Mouse (Mus musculus) heart, adult 2 months (tissue): ENCODE results near the gene Agtrap. TPM values are rescaled to one million over a fixed set of nuclear protein-coding genes. Genes with fewer than 3 reads are reported as not detected.
"Not testable (repeated sequence)": the region's sequence is repeated elsewhere in the genome, so short reads cannot be mapped to it uniquely, and the experiment has no call there.

Experiments
- DNase-seq, 2 experiments: peaks; one replicate each; pipeline ENCODE4 v3.0.0; 2021
- H3K27ac ChIP-seq: fragments of 200-600 bp; 2 replicates; pipeline ENCODE4 v1.8.1; 2022
- H3K27me3 ChIP-seq: fragments of 200-500 bp; 2 replicates; pipeline ENCODE4 v1.6.1; 2012; ENCODE audit warnings: mild to moderate bottlenecking, low read length, inconsistent platforms, mixed read lengths; ENCODE audit not compliant: control insufficient read depth, insufficient read depth
- H3K36me3 ChIP-seq: fragments of 200-500 bp; 2 replicates; pipeline ENCODE4 v1.6.1; 2012; ENCODE audit warnings: low read length, inconsistent platforms; ENCODE audit not compliant: control insufficient read depth, insufficient read depth
- H3K4me1 ChIP-seq: fragments of 200-500 bp; 2 replicates; pipeline ENCODE4 v1.6.1; 2011; ENCODE audit warnings: low read length; ENCODE audit not compliant: control insufficient read depth, insufficient read depth
- H3K4me3 ChIP-seq: fragments of 200-600 bp; 2 replicates; pipeline ENCODE4 v1.8.1; 2022
- H3K79me2 ChIP-seq: fragments of 200-500 bp; replicated peaks from 2 replicates; pipeline ENCODE4 v1.6.1; 2012; ENCODE audit warnings: mild to moderate bottlenecking, inconsistent platforms, low read length, moderate library complexity, mixed read lengths; ENCODE audit not compliant: control insufficient read depth, insufficient read depth
- H3K9ac ChIP-seq: fragments of 200-500 bp; 2 replicates; pipeline ENCODE4 v1.6.1; 2012; ENCODE audit warnings: low read depth, mild to moderate bottlenecking, control low read depth, inconsistent platforms, low read length, mixed read lengths
- CTCF ChIP-seq: fragments of 200-600 bp; IDR thresholded peaks from 2 replicates; pipeline ENCODE4 v1.8.1; 2022; ENCODE audit warnings: antibody characterized with exemption, mild to moderate bottlenecking, moderate library complexity
- EP300 ChIP-seq: fragments of 200-500 bp; IDR thresholded peaks from 2 replicates; pipeline ENCODE4 v1.6.1; 2011; ENCODE audit warnings: low read depth, low read length, control low read depth; ENCODE audit not compliant: insufficient read depth
- POLR2A ChIP-seq: fragments of 200-500 bp; IDR thresholded peaks from 2 replicates; pipeline ENCODE4 v1.6.1; 2011; ENCODE audit warnings: mild to moderate bottlenecking, low read depth, low read length, control low read depth; ENCODE audit not compliant: insufficient read depth
- WGBS: fragments of 180-500 bp; shearing (Covaris S2); methylation state at CpG from one replicate; pipeline ENCODE4 v1.1.7; 2018; 5-methylcytosine and 5-hydroxymethylcytosine counted together
- intact Hi-C: fragments of 180-260 bp; cut with DNase I; formaldehyde crosslinking; loops from one replicate; pipeline ENCODE4 v1.15.1; 2025
- polyA plus RNA-seq: library from polyadenylated mRNA; depleted of rRNA; stranded (reverse); fragments of >200 nt; gene quantifications from 2 replicates; pipeline ENCODE4 v1.2.3, GENCODE M21; 2012
- total RNA-seq, 2 experiments: library from RNA; stranded (reverse); gene quantifications; 2 replicates each; pipeline ENCODE4 v1.2.3; 2021

Agtrap gene
- total and polyA plus RNA-seq, 3 experiments: 38.3 to 47.1 (median 40.2) TPM

DNA sequence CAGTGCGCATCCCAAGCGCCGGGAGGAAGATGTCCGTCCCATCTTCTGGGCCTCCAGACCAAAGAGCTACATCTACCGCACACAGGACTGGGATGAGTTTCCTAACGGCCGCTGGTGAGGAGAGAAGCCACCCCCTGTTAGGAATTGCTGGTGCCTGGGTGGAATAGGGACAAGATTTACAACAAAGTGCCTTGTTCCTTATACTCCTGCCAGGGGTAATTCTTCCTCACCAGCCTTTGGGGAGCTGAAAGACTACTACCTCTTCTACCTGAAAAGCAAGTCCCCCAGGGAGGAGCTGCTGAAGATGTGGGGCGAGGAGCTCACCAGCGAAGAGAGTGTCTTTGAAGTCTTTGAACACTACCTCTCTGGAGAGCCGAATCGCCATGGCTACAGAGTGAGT lies 35.9 kb downstream of the Agtrap start:
- Histone ChIP-seq H3K9ac (no peak overlapping the region), H3K27ac (no peak overlapping the region), H3K79me2 (no peaks in the 10 kb centered on the region), H3K36me3 (no peaks in the 10 kb centered on the region), H3K27me3 (no peaks in the 10 kb centered on the region), H3K4me3 (no peak overlapping the region), H3K4me1 (no peaks in the 10 kb centered on the region)
- WGBS: 95% methylated on average over 11 of the region's 11 CpGs
- intact Hi-C loops: no loop called here
- TF ChIP-seq POLR2A: no peak
- TF ChIP-seq EP300: no peak
- no peak for TF ChIP-seq CTCF
- DNase-seq: no peak

DNA sequence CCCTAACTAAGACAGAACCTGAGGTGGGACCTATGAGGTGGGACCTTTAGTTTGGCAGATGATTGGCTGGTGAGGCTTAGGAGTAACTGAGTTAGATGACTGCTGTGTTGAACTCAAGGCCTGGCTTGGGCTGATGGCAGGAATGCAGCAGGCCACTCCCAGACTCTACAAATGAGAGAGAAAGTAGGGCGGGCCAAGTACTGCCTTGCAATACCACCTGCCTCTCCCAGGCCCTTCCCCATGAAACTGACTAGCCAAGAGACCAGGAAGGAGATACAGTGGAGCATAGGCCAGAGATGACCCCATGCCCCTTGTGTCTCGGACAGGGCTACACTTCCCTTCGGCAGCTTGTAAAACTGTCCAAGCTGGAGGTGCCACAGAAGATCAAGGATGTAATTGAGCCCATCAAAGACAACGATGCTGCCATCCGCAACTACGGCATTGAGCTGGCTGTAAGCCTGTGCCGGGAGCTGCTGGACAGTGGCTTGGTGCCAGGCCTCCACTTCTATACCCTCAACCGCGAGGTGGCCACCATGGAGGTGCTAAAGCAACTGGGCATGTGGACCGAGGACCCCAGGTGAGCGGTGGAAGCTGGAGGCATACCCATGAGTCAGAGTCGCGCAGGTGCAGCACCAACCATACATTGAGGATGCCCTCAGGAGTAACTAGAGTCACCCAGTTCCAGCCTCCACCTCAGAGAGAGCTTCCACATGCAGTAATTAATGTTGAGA lies 36.6 kb downstream of the Agtrap start:
- no peak for DNase-seq
- no peaks in the 10 kb centered on the region for H3K79me2 ChIP-seq
- no peak overlapping the region for H3K9ac ChIP-seq
- H3K27me3 ChIP-seq: no peaks in the 10 kb centered on the region
- intact Hi-C loops: no loop called here
- no peaks in the 10 kb centered on the region for H3K4me1 ChIP-seq
- no peaks in the 10 kb centered on the region for H3K36me3 ChIP-seq
- no peak for TF ChIP-seq CTCF
- no peak for TF ChIP-seq EP300
- TF ChIP-seq POLR2A: no peak
- H3K4me3 ChIP-seq: no peak overlapping the region
- H3K27ac ChIP-seq: no peak overlapping the region
- WGBS: 91% methylated on average over 13 of the region's 13 CpGs

DNA sequence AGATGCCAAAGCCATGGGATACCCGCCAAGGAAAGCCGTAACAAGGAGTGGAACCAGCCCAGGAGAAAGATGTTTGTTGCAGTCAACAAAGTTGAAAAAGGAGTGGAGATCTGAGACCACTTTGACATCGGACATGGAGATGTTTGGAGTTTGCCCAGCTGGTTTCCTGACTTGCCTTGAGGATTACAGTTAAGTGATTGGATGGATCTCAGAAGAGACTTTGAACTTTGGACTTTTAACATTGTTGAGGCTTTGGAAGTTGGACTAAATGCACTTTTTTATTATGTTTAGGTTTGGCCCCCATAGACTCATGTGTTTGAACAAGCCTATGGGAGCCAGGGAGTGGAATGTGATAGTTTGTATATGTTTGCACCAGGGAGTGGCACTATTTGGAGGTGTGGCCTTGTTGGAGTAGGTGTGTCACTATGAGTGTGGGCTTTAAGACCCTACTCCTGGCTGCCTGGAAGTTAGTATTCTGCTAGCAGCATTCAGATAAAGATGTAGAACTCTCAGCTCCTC lies 37.4 kb downstream of the Agtrap start:
- H3K27me3 ChIP-seq, H3K4me3 ChIP-seq, H3K27ac ChIP-seq, H3K79me2 ChIP-seq, H3K36me3 ChIP-seq, intact Hi-C loops, DNase-seq, H3K9ac ChIP-seq, H3K4me1 ChIP-seq: not testable (repeated sequence)
- WGBS: 93% methylated on average over 3 of the region's 3 CpGs

DNA sequence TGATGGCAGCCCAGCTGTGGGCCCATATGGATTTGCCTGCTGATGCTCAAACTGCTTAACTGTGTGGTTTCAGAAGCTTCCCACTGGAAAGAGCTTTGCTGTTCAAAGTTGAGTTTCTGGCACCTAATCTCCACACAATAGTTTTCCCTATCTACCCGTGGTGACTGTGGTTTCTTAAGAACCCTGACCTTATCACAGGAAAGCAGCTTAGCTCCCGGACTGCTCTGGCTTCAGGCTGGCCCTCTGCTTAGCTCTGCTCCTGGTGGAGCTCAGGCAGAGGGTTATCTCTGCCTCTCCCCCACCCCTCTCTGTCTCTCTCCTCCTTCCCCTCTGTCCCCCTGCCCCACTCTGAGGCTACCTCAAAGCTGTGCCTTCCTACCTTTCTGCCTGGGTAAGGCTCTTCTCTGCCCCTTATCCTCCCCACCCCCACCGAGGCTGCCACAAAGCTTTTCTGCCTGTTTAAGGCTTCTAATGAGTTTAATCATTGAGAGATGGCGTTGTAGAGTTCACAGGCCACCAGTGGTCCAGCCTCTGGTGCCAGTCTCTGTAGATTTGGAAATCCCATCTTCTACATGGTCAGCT lies 41.3 kb downstream of the Agtrap start:
- H3K4me1 ChIP-seq: peaks cover 3% of the 10 kb centered on the region
- H3K4me3 ChIP-seq: no peak overlapping the region
- 62% methylated on average over 4 of the region's 4 CpGs for WGBS
- no peak for TF ChIP-seq POLR2A
- TF ChIP-seq EP300: no peak
- TF ChIP-seq CTCF: no peak
- no peaks in the 10 kb centered on the region for H3K79me2 ChIP-seq
- H3K9ac ChIP-seq: no peak overlapping the region
- H3K27me3 ChIP-seq: no peaks in the 10 kb centered on the region
- H3K27ac ChIP-seq: no peak overlapping the region
- no peak for DNase-seq
- no peaks in the 10 kb centered on the region for H3K36me3 ChIP-seq
- intact Hi-C loops: no loop called here

DNA sequence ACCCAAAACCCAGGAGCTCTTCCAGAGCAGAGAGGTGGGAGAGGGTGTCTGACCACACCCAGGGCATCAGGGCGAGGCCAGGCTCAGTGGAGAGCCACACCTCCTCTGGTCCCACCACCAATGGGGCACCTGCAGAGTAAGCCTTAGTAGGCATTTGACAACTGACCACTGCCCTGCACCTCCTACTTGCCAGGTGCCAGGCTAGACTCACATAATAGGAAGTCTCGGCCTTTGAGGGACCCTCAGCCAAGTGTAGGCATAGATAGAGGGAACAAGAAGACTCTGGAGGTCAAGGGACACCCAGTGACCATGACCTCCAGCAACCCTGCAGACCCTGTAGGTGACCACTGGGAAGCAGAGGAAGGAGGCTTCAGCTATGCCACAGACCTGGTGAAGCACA lies 43.7 kb downstream of the Agtrap start:
- intact Hi-C loops: loop anchor here (5.0 kb wide), 1 partner anchor 108 kb away; the partner anchor contains the start of gene Fbxo6
- DNase-seq: no peak
- Histone ChIP-seq H3K9ac (no peak overlapping the region), H3K4me1 (peaks cover 15% of the 10 kb centered on the region), H3K36me3 (no peaks in the 10 kb centered on the region), H3K79me2 (no peaks in the 10 kb centered on the region), H3K27me3 (no peaks in the 10 kb centered on the region), H3K4me3 (no peak overlapping the region), H3K27ac (no peak overlapping the region)
- 95% methylated on average over 2 of the region's 2 CpGs for WGBS
- TF ChIP-seq POLR2A (no peak), CTCF (no peak), EP300 (no peak)

DNA sequence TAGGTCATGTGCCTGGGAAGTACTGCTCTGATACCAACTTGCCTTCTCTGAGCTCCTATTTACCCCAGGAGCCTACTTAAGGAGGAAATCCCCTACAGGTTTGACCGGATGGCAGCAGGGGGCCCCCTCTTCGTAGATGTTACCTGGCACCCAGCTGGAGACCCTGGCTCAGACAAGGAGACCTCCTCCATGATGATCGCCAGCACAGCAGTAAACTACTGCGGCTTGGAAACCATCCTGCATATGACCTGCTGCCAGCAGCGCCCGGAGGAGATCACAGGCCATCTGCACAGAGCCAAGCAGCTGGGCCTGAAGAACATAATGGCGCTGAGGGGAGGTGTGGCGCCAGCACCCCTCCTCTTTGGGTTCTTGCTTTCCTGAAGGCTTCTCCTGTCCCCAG lies 44.5 kb downstream of the Agtrap start:
- not testable (repeated sequence) for H3K79me2 ChIP-seq, H3K4me3 ChIP-seq, H3K36me3 ChIP-seq, DNase-seq, H3K9ac ChIP-seq, H3K27me3 ChIP-seq
- H3K27ac ChIP-seq: peak overlapping the region; percentile 91
- intact Hi-C loops: loop anchor here (5.0 kb wide), 1 partner anchor 109 kb away; the partner anchor contains the start of gene Fbxo6
- 79% methylated on average over 7 of the region's 8 CpGs for WGBS
- peaks cover 15% of the 10 kb centered on the region for H3K4me1 ChIP-seq
